Mouse (Mus musculus): Measurements from ENCODE around the gene Gemin7.

DNA sequence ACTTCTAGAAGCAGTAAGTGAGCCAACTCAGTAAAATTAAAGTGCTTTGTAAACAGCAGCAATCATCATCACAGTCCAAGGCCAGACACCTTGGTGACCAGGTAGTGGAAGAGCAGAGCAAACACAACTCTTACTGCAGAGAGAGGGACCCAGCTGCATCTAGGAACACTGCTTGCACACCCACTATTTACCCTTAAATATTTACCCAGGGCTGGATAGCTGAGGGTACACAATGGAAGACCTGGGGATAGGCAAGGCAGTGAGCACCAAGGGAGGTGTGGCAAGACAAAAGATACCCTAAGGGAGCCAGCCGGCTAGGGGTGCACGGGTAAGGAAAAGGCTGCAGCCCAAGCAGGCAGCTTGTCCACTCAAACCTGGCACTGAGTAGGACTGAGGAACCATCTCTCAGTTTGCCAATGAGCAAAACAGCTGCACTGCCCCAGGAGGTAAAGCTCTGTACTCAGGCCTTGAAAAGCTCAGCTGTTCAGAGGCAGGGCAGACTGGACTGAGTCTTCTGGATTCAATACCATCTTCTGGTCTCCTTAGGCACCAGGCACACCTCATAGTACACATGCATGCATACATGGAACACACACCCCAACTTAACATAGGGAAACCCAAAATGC is 29.9 kb downstream of the Gemin7 start:
- no peak for TF ChIP-seq POLR2A (IDR thresholded peaks at IDR 0.05; ENCODE audit: low read depth, low read length)
- TF ChIP-seq CTCF (IDR thresholded peaks at IDR 0.05; ENCODE audit: extremely low read depth, insufficient read depth, insufficient read length, insufficient replicate concordance): no peak

All from spleen, adult 2 months (tissue).